Mouse (Mus musculus) ovary, postnatal 10 days (tissue): Measurements from ENCODE around the gene Ptprd.

ENCODE experiments used
- DNase-seq: peaks from one replicate; pipeline ENCODE4 v3.0.0; 2022; ENCODE audit warnings: low spot score

Ptprd gene

GRCm38 (mm10) chr4:78211529-78212494, at the start of gene Ptprd:
Gene Ptprd (minus strand): TSS chr4:78211961.
- DNase-seq: no peak

- no peak for DNase-seq
Measured at GRCm38 (mm10) chr4:78235820-78236219, 24.1 kb upstream of the Ptprd start.

GRCm38 (mm10) chr4:78235316-78235715, 23.6 kb upstream of the Ptprd start:
- DNase-seq: no peak

- DNase-seq: no peak
Measured at GRCm38 (mm10) chr4:78234681-78235080, 22.9 kb upstream of the Ptprd start.

DNA sequence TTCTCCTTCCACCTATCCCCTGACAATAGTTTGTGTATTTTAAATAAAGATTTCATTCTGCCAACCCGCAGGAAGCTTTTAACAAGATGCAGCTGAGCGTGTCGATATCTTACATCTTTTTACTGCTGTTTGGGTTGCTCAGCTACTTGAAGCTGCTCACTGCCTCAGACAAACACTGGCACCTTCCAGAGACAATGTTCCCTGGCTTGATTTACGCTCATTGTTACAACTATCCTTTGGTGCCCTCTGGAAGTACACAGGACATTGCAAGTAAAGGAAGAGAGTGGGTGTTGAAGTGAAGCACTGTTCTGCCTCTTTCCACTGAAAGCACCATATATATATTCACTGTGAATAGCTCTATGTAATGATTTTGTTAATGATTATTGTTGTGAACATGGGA, 2.2 kb upstream of the Ptprd start:
- no peak for DNase-seq

GRCm38 (mm10) chr4:78212941-78213340, 1.2 kb upstream of the Ptprd start:
- no peak for DNase-seq

GRCm38 (mm10) chr4:78210878-78211528, 758 bp downstream of the Ptprd start:
- DNase-seq: no peak

DNA sequence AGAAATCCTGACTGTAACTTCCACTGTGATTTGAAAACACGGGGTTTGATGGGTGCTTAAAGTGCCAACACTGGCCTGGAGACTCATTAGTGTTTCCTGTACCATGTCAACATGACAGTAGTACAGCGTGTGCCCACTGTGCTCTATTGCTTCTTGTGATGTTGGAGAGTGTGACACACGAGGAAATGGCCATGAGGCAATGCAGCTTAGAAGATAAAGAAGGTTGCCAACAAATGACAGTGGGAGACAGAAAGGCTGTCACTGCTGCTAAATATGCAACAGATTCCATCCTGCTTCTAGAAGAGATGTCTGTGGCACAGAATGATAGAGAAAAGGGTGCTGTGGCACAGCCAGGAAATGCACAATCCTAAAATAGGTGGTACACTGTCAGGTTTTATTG, 6.7 kb downstream of the Ptprd start:
- DNase-seq: no peak

- DNase-seq: no peak
Measured at GRCm38 (mm10) chr4:78168447-78168846, 43.3 kb downstream of the Ptprd start.

DNA sequence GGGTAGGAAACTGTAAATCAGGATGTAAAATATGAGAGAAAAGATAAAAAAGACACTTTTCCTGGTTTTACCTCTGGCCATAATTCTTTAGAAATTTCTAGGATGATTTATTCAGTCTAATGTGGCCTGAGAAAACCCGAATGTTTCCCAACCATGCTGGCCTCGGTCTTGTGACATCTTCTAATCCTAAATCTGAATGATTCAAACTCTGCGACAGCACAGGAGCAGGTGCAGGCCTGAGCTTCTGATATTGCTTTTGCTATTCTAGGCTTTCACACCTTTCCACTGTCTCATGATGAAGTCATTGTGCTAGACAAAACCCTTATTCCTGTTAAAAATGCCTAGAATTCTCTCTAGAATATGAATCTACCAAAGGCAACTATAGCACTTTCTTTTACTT, 51.3 kb downstream of the Ptprd start:
- DNase-seq: no peak

GRCm38 (mm10) chr4:78150561-78150960, 61.2 kb downstream of the Ptprd start:
- no peak for DNase-seq

GRCm38 (mm10) chr4:78142767-78143148, 69.0 kb downstream of the Ptprd start:
- DNase-seq: no peak

- DNase-seq: no peak
Measured at GRCm38 (mm10) chr4:78142088-78142766, 69.5 kb downstream of the Ptprd start.

- no peak for DNase-seq
Measured at GRCm38 (mm10) chr4:78110898-78111297, 100.9 kb downstream of the Ptprd start.

DNA sequence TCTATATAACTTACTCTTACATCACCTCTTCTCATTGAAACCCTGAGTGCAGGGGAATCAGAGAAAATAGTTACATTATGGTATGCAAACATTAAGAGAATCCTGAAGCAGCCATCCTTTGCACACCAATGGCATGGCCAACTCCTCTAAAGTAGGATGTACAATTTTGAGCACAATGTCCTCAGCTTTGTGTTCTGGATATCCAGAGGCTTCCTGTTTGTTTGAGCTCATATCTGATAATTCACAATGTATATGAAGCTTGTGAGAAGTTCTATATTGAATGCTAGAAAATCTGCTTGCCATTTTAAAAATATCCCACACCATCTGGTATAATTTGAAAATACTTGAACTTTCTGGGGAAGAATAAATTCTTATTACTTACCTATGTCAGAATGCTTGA, 114.2 kb downstream of the Ptprd start:
- DNase-seq: no peak

- no peak for DNase-seq
Measured at GRCm38 (mm10) chr4:78082744-78083143, 129.0 kb downstream of the Ptprd start.

GRCm38 (mm10) chr4:78077499-78077898, 134.3 kb downstream of the Ptprd start:
- DNase-seq: no peak

- no peak for DNase-seq
Measured at GRCm38 (mm10) chr4:78077087-78077486, 134.7 kb downstream of the Ptprd start.

- DNase-seq: no peak
Measured at GRCm38 (mm10) chr4:78038401-78038800, 173.4 kb downstream of the Ptprd start.

DNA sequence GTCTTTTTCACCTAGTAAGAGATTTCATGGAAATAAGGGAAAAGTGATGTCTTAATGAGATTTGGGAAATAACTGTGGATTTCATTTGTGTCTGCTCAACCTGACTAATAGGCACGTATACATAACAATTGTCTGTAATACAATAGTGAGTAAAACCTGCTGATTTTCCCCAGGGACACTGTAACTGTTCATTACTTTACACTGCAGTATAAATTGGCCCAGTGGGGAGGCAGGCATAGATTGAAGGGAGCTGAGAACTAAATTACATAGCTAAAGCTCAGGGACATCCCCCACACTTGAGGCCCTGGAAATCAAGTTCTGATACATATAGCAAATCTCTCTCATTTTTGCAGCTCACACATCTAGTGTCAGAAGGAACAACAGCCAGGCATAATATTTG, 209.7 kb downstream of the Ptprd start:
- no peak for DNase-seq

- no peak for DNase-seq
Measured at GRCm38 (mm10) chr4:77992709-77993108, 219.1 kb downstream of the Ptprd start.

GRCm38 (mm10) chr4:77982094-77982493, 229.7 kb downstream of the Ptprd start:
- DNase-seq: no peak

DNA sequence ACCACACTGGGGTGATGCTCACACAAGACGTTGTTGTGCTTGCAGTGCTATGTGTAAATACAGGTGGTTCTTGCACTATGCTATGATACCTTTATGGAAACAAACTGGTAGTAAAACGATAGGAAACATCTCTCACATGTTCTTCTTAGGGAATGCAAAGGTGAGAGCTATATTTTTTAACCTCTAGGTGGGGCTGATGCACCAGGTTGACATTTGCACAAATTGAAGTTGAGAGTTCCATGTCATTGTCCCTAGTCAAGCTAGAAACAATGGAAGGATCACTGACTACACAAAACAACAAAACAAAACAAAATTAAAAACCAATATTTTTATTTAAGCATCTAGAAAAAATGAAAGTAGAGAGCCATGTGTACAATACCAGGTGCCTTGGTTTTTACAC, 250.1 kb downstream of the Ptprd start:
- DNase-seq: no peak
